Mouse (Mus musculus): Measurements from ENCODE around the gene Erbb2.

DNA sequence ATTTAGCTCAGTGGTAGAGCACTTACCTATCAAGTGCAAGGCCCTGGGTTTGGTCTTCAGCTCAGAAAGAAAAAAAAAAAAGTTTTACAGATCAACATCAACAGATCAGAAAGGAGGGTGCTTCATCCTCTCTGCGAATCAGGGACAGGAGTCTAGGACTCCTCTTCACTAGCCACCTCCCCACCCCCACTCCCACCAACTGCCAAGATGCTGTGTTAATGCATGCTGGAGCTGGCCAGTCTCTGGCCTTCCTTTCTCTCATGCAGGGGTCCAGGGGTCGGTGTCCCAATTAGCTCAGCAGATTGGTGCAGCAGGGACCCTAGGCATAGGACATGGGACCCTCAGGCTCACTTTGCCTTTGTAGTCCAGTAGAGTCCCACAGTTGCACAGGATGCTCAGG lies 41.7 kb upstream of the Erbb2 start:
- TF ChIP-seq CTCF (IDR thresholded peaks at IDR 0.05; ENCODE audit: low read depth) (no peak), EP300 (optimal IDR thresholded peaks at IDR 0.05) (no peak)
